Mouse (Mus musculus) heart, embryonic 10.5 days (tissue): ENCODE results near the gene M6pr. TPM values are rescaled to one million over a fixed set of nuclear protein-coding genes. Genes with fewer than 3 reads are reported as not detected.
"Not testable (repeated sequence)": the region's sequence is repeated elsewhere in the genome, so short reads cannot be mapped to it uniquely, and the experiment has no call there.

ENCODE experiments used
- DNase-seq: peaks from one replicate; pipeline ENCODE4 v3.0.0-alpha.2; 2017; ENCODE audit warnings: low spot score
- H3K27ac ChIP-seq: fragments of 300-500 bp; sonication (generic); 2 replicates; pipeline ENCODE4 v1.5.1; 2016; ENCODE audit warnings: mild to moderate bottlenecking
- H3K27me3 ChIP-seq: fragments of 300-500 bp; sonication (generic); 2 replicates; pipeline ENCODE4 v1.6.1; 2016; ENCODE audit warnings: mild to moderate bottlenecking; ENCODE audit not compliant: poor library complexity, insufficient read depth, severe bottlenecking
- H3K36me3 ChIP-seq: fragments of 300-500 bp; sonication (generic); 2 replicates; pipeline ENCODE4 v1.6.1; 2016; ENCODE audit warnings: mild to moderate bottlenecking, moderate library complexity
- H3K4me1 ChIP-seq: fragments of 300-500 bp; sonication (generic); 2 replicates; pipeline ENCODE4 v1.6.1; 2016; ENCODE audit warnings: mild to moderate bottlenecking
- H3K4me3 ChIP-seq: fragments of 300-500 bp; sonication (generic); 2 replicates; pipeline ENCODE4 v1.5.1; 2016; ENCODE audit warnings: mild to moderate bottlenecking, moderate library complexity
- H3K9me3 ChIP-seq: fragments of 300-500 bp; sonication (generic); 2 replicates; pipeline ENCODE4 v1.6.1; 2016; ENCODE audit warnings: mild to moderate bottlenecking, moderate library complexity
- WGBS: fragments of 180-500 bp; shearing (Covaris S2); methylation state at CpG from one replicate; pipeline ENCODE4 v1.1.7; 2016; 5-methylcytosine and 5-hydroxymethylcytosine counted together
- polyA plus RNA-seq: library from polyadenylated mRNA; unstranded; fragments of >200 nt; fragmentation: Nextera tagmentation; extraction: Ambion mirVana; gene quantifications from 2 replicates; pipeline ENCODE4 v1.2.1, GENCODE M21; 2016

The M6pr gene
- polyA plus RNA-seq, 1 experiment from 2014 or later: 102 TPM

- no peak overlapping the region for H3K27ac ChIP-seq
- H3K4me1 ChIP-seq: peaks cover 11% of the 10 kb centered on the region; the same call in 1 of the 2 replicates
- WGBS: 71% methylated on average over 6 of the region's 6 CpGs
- no peaks in the 10 kb centered on the region for H3K9me3 ChIP-seq
- peaks cover 30% of the 10 kb centered on the region for H3K36me3 ChIP-seq
- DNase-seq: no peak
- no peaks in the 10 kb centered on the region for H3K27me3 ChIP-seq
- no peak overlapping the region for H3K4me3 ChIP-seq
Observed at GRCm38 (mm10) chr6:122337546-122337945, 29.0 kb downstream of the M6pr start.

- peak; percentile 83 for DNase-seq
- H3K27ac ChIP-seq: peak overlapping the region; percentile 96
- 1% methylated on average over 30 of the region's 51 CpGs for WGBS
- H3K36me3 ChIP-seq: peaks cover 14% of the 10 kb centered on the region
- H3K27me3 ChIP-seq: no peaks in the 10 kb centered on the region
- H3K9me3 ChIP-seq: no peaks in the 10 kb centered on the region
- peaks cover 18% of the 10 kb centered on the region; the same call in 1 of the 2 replicates for H3K4me1 ChIP-seq
- H3K4me3 ChIP-seq: peak overlapping the region; percentile 85
Observed at GRCm38 (mm10) chr6:122339047-122339647, 30.6 kb downstream of the M6pr start.

- Histone ChIP-seq H3K27ac (peak overlapping the region; percentile 96), H3K4me3 (peak overlapping the region; percentile 85), H3K27me3 (no peaks in the 10 kb centered on the region), H3K4me1 (peaks cover 23% of the 10 kb centered on the region), H3K9me3 (no peaks in the 10 kb centered on the region), H3K36me3 (peaks cover 7% of the 10 kb centered on the region)
- WGBS: under 1% methylated on average over 30 of the region's 71 CpGs
- DNase-seq: peak; percentile 91
Observed at GRCm38 (mm10) chr6:122339648-122340341, 31.3 kb downstream of the M6pr start.

DNA sequence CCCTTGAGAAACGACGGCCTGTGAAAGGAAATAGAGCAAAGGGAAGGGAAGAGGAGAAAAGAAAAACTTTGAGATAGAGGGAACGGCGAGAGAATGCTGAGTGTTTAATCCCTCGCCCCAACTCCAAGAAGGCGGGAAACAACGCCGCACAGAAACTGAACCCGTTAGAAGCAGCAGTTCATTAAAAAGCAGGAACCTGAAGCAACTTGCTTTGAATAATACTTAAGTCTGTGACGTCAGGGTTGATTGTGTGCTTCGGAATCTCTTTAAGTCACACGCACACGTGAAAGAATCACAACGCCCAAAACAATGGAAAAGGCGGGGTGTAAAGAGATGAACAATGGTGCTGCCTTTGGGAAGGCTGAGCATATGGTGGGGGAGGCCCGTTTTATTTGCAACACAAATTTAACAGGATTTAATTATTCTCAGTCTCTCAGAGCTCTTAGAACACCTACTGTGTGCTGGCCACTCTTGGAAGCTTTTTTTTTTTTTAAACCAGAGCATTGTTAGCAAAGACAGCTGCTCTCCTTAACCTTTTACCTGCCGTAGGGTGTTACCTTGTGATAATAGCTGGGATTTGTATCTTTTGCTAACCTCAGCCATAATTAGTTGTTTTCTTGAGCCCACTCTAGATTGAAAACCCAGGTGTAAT is 32.0 kb downstream of the M6pr start, which contains the start of gene Phc1:
Phc1 (minus strand) TSS at position 213 of the 652 bp plus-strand sequence.
- DNase-seq: no peak
- peaks cover 4% of the 10 kb centered on the region; the same call in 1 of the 2 replicates for H3K36me3 ChIP-seq
- no peaks in the 10 kb centered on the region for H3K9me3 ChIP-seq
- 2% methylated on average over 17 of the region's 17 CpGs for WGBS
- H3K4me3 ChIP-seq: peak within 1 kb of the TSS; percentile 85
- H3K4me1 ChIP-seq: peaks cover 30% of the 10 kb centered on the region
- peak within 1 kb of the TSS; percentile 96 for H3K27ac ChIP-seq
- no peaks in the 10 kb centered on the region for H3K27me3 ChIP-seq

DNA sequence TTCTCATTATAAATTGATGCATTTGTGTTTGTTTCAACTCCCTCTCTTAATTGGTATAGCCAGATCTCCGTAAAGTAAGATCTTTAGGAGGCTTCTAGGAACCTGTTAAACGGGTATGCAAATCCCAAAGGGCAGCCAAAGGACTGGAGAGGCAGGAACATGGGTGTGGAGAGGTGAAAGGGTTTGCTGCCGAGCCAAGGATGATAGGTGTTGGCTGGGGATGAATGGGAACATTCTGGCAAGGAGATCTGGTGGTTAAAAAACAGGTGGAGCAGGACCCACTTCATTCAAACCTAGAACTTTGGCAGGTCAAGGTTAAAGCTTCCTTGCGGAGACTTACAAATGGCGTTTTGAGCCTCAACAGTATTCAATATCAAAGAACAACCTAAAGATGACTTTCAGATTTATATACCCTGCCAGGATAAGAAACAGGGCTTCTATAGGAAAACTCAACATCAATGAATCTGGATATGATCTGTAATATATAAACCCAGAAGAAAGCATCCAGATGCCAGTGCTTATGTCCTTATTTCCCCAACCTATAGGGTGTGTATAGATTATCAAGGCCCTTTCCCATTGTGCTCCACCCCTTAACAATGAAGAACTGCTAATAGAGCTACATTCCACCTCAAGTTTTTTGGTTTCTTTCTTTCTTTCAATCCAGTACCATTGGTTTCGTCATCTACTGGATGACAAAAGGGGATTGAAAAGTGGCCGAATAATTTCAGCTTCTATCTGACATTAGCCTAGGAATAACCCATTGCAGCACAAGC is 32.7 kb downstream of the M6pr start:
- H3K27ac ChIP-seq: peak overlapping the region; percentile 96

GRCm38 (mm10) chr6:122342125-122342524 is 33.6 kb downstream of the M6pr start:
- Histone ChIP-seq H3K36me3 (no peaks in the 10 kb centered on the region), H3K27me3 (no peaks in the 10 kb centered on the region), H3K27ac (no peak overlapping the region), H3K4me1 (peaks cover 36% of the 10 kb centered on the region), H3K4me3 (no peak overlapping the region), H3K9me3 (no peaks in the 10 kb centered on the region)
- DNase-seq: no peak
- WGBS: 28% methylated on average over 5 of the region's 5 CpGs

More for the DNA sequence above, 32.7 kb downstream of the M6pr start:
- DNase-seq: no peak
- H3K4me1 ChIP-seq: peaks cover 36% of the 10 kb centered on the region
- no peaks in the 10 kb centered on the region for H3K9me3 ChIP-seq
- H3K36me3 ChIP-seq: peaks cover under 1% of the 10 kb centered on the region; the same call in 1 of the 2 replicates
- no peaks in the 10 kb centered on the region for H3K27me3 ChIP-seq
- 48% methylated on average over 7 of the region's 7 CpGs for WGBS
- no peak overlapping the region; the same call in 1 of the 2 replicates for H3K4me3 ChIP-seq

GRCm38 (mm10) chr6:122343719-122344118 is 35.2 kb downstream of the M6pr start:
- DNase-seq: no peak
- Histone ChIP-seq H3K27me3 (no peaks in the 10 kb centered on the region), H3K36me3 (no peaks in the 10 kb centered on the region), H3K9me3 (no peaks in the 10 kb centered on the region), H3K27ac (no peak overlapping the region), H3K4me1 (peaks cover 30% of the 10 kb centered on the region), H3K4me3 (no peak overlapping the region; the same call in 1 of the 2 replicates)
- WGBS: 28% methylated on average over 10 of the region's 10 CpGs

GRCm38 (mm10) chr6:122344386-122345116 is 36.0 kb downstream of the M6pr start:
- Histone ChIP-seq H3K4me1 (peaks cover 30% of the 10 kb centered on the region), H3K27me3 (no peaks in the 10 kb centered on the region), H3K27ac (peak overlapping the region; percentile 70), H3K36me3 (no peaks in the 10 kb centered on the region), H3K9me3 (no peaks in the 10 kb centered on the region), H3K4me3 (no peak overlapping the region)
- no peak for DNase-seq
- 49% methylated on average over 9 of the region's 9 CpGs for WGBS

DNA sequence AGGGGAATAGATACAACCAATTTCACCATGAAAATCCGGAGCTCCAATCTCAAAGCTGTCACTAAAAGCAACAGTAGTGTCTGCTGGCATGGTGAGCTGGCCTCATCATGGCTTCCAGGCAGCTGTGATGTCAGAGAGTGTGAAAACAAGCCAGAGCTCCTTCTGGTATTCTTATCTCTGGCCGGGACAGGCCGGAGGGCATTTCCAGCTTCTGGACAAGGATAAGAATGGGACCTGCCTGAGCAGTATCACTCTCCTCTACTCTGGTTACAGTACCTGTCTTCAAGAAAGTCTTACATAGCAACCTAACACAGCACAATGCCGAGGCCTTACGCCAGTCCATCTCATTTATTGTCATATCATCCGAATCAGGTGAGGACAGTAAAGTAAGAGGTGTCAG is 37.2 kb downstream of the M6pr start:
- Histone ChIP-seq H3K4me3 (0 out of 2 replicates have a peak overlapping the region, but pooled peaks have one; percentile 12), H3K27me3 (no peaks in the 10 kb centered on the region), H3K36me3 (no peaks in the 10 kb centered on the region), H3K27ac (peak overlapping the region; percentile 70; the same call in 1 of the 2 replicates), H3K9me3 (no peaks in the 10 kb centered on the region), H3K4me1 (peaks cover 30% of the 10 kb centered on the region)
- WGBS: 29% methylated on average over 6 of the region's 6 CpGs
- DNase-seq: peak; percentile 80

DNA sequence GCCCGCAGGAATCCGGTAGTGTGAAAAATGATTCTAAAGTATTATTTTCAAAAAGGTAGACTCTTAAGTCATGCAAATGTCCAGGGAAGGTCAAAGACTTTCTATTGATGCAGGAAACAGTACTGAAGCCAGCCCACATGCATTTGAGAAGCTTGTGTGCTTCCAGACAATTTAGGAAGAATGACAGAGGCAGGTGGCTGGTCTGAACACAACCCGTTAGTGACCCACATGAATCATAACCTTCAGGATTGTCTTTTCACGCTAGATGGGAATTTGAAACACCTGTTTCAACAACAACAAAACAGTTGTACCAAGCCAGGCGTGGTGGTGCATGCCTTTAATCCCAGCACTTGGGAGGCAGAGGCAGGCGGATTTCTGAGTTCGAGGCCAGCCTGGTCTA is 37.9 kb downstream of the M6pr start:
- Histone ChIP-seq H3K27ac (no peak overlapping the region), H3K4me3 (no peak overlapping the region), H3K36me3 (no peaks in the 10 kb centered on the region), H3K9me3 (no peaks in the 10 kb centered on the region), H3K4me1 (peaks cover 26% of the 10 kb centered on the region), H3K27me3 (no peaks in the 10 kb centered on the region)
- no peak for DNase-seq
- WGBS: 85% methylated on average over 7 of the region's 7 CpGs

- not testable (repeated sequence) for H3K27me3 ChIP-seq, H3K36me3 ChIP-seq, H3K4me3 ChIP-seq, DNase-seq, H3K27ac ChIP-seq, H3K9me3 ChIP-seq
- WGBS: 61% methylated on average over 1 of the region's 1 CpGs
- peaks cover 26% of the 10 kb centered on the region for H3K4me1 ChIP-seq
Observed at GRCm38 (mm10) chr6:122347326-122347725, 38.8 kb downstream of the M6pr start.

DNA sequence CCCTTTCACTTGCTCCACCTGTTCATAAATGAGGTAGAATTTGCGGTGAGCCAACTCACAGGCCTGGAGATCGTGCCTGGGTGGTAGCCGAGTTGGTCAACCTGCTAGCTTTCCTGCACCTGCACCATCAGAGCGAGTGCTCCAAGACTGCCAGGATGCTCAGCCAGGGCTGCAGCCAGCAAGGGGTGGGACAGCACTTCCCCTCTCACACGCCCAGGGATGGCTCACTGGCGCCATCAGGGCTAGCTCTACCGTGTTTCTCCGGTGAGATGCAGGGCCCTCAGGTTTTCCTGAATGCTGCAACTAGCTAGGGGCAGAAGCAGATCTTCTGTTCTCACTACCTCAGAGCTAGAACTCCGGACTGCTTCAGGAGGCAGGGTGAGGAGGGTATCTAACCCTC is 47.4 kb downstream of the M6pr start:
- no peak for DNase-seq
- Histone ChIP-seq H3K27ac (no peak overlapping the region), H3K27me3 (no peaks in the 10 kb centered on the region), H3K9me3 (no peaks in the 10 kb centered on the region), H3K4me1 (no peaks in the 10 kb centered on the region), H3K4me3 (no peak overlapping the region), H3K36me3 (no peaks in the 10 kb centered on the region)
- WGBS: 50% methylated on average over 9 of the region's 9 CpGs
